Mouse (Mus musculus): ENCODE results near the gene Cdc45. TPM values are rescaled to one million over a fixed set of nuclear protein-coding genes. Genes with fewer than 3 reads are reported as not detected.

The Cdc45 gene
- total and polyA plus RNA-seq, 2 experiments from 2014 or later: 5.5 to 11.7 TPM

DNA sequence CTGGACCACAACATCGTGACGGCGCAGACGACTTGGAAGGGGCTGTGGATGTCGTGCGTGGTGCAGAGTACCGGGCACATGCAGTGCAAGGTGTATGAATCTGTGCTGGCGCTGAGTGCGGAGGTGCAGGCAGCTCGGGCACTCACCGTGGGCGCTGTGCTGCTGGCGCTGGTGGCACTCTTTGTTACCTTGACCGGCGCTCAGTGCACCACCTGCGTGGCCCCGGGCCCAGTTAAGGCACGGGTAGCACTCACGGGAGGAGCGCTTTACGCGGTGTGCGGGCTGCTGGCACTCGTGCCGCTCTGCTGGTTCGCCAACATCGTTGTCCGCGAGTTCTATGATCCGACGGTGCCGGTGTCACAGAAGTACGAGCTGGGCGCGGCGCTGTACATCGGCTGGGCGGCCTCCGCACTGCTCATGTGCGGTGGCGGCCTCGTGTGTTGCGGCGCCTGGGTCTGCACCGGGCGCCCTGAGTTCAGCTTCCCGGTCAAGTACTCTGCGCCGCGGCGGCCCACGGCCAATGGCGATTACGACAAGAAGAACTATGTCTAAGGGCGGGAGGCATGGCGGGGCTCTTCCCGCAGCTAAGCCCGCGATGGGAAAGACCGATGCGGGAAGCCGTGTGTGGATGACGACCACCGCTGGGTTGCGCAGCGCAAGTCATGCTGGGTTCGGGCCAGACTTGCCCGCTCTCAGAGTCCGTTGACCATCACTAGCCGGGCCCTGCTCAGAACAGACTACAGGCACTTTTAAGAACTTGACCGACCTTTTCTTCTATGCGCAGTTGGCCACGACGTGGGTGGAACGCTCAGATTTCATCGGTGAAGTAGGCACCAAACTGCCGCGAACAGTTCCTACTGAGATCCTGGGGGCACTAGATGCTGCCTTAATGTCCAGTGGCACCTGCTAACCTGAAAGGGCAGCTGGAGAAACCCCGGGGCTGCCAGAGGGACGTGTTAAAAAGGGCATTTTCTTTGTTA lies 34.4 kb downstream of the Cdc45 start:
- Histone ChIP-seq H3K36me3 (ENCODE audit: insufficient read depth) (no peaks in the 10 kb centered on the region), H3K9ac (peak overlapping the region; percentile 43), H3K4me3 (ENCODE audit: low read depth, low read length) (peak overlapping the region; percentile 41), H3K27me3 (ENCODE audit: insufficient read depth, low read length) (peaks cover 32% of the 10 kb centered on the region), H3K27ac (ENCODE audit: low read depth, low read length) (0 out of 2 replicates have a peak overlapping the region, but pooled peaks have one; percentile 40), H3K4me1 (ENCODE audit: insufficient read depth) (0 out of 2 replicates have a peak, but pooled peaks cover 3% of the 10 kb centered on the region), H3K9me3 (ENCODE audit: low read length) (no peaks in the 10 kb centered on the region), H3K4me2 (ENCODE audit: low read depth) (peak overlapping the region; percentile 72)
- DNase-seq (peak; percentile 25), ATAC-seq (peak; percentile 72)
- WGBS: 2% methylated on average over 80 of the region's 80 CpGs
- TF ChIP-seq CTCF (IDR thresholded peaks at IDR 0.05; ENCODE audit: low read depth): no peak

- ATAC-seq (peak; percentile 42), DNase-seq (peak; percentile 12)
- Histone ChIP-seq H3K4me1 (ENCODE audit: insufficient read depth) (0 out of 2 replicates have a peak, but pooled peaks cover 3% of the 10 kb centered on the region), H3K9ac (peak within 1 kb of the TSS; percentile 43), H3K27ac (ENCODE audit: low read depth, low read length) (0 out of 2 replicates have a peak within 1 kb of the TSS, but pooled peaks have one; percentile 40), H3K36me3 (ENCODE audit: insufficient read depth) (no peaks in the 10 kb centered on the region), H3K4me2 (ENCODE audit: low read depth) (peak within 1 kb of the TSS; percentile 72), H3K9me3 (ENCODE audit: low read length) (no peaks in the 10 kb centered on the region), H3K4me3 (ENCODE audit: low read depth, low read length) (peak within 1 kb of the TSS; percentile 41), H3K27me3 (ENCODE audit: insufficient read depth, low read length) (peaks cover 32% of the 10 kb centered on the region)
- 9% methylated on average over 19 of the region's 19 CpGs for WGBS
- TF ChIP-seq CTCF (IDR thresholded peaks at IDR 0.05; ENCODE audit: low read depth): no peak
Measured at GRCm38 (mm10) chr16:18776556-18777100, 35.2 kb downstream of the Cdc45 start, which contains the start of gene Cldn5. Gene Cldn5 (plus strand): TSS chr16:18776847.

DNA sequence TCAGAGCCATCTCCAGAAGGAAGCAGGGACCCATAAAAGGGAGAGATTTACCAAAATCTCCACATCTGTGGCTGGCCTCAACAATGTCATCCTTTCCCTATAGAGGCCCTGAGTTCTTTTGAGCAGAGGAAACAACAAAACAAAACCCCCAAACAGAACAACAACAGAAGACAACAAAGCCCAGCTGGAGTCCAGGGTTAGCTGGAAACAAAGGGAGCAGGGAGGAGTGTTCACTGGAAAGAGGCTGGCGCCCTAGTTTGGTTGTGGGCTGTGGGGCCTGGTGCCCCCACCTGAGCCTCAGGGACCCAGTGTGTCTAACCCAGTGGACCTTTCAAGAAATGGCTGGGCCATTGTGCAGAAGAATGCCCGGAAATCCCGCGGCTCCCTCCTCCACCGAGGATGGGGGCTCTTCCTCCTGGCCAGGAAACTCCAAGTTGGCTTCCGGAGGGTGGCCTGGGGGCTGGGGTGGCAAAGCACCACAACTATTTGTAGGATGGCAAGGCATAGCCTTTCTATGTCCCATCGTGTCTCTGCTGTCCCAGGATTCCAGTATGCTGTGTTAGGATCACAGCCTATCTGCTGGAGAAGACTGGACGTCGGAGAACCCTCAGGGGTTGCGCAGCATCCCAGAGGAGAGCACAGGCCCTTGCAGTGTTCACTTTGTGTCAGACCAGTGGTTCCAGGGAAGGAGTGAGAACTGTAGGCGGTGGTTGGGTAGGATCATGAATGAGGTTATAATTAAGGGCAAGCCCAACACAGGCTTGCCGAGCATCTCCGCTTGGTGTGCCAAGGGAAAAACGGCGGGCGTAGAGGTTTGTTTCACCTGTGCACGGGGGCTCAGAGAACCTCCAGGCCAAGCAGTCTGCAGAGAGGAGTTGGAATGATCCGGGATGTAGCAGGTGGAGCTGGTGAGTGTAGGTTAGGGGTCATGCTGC lies 35.9 kb downstream of the Cdc45 start:
- Histone ChIP-seq H3K4me1 (ENCODE audit: insufficient read depth) (0 out of 2 replicates have a peak, but pooled peaks cover 3% of the 10 kb centered on the region), H3K4me2 (ENCODE audit: low read depth) (0 out of 2 replicates have a peak overlapping the region, but pooled peaks have one; percentile 3), H3K27me3 (ENCODE audit: insufficient read depth, low read length) (peaks cover 32% of the 10 kb centered on the region), H3K36me3 (ENCODE audit: insufficient read depth) (no peaks in the 10 kb centered on the region), H3K9me3 (ENCODE audit: low read length) (no peaks in the 10 kb centered on the region), H3K4me3 (ENCODE audit: low read depth, low read length) (peak overlapping the region; percentile 9; the same call in 1 of the 2 replicates), H3K27ac (ENCODE audit: low read depth, low read length) (no peak overlapping the region), H3K9ac (no peak overlapping the region)
- no peak; the same call in 1 of the 2 replicates for ATAC-seq
- DNase-seq: no peak
- no peak for TF ChIP-seq CTCF (IDR thresholded peaks at IDR 0.05; ENCODE audit: low read depth)
- WGBS: 25% methylated on average over 18 of the region's 18 CpGs

GRCm38 (mm10) chr16:18773936-18774335 lies 37.9 kb downstream of the Cdc45 start:
- Histone ChIP-seq H3K36me3 (ENCODE audit: insufficient read depth) (no peaks in the 10 kb centered on the region), H3K27ac (ENCODE audit: low read depth, low read length) (no peak overlapping the region), H3K4me3 (ENCODE audit: low read depth, low read length) (no peak overlapping the region), H3K4me1 (ENCODE audit: insufficient read depth) (0 out of 2 replicates have a peak, but pooled peaks cover 3% of the 10 kb centered on the region), H3K4me2 (ENCODE audit: low read depth) (no peak overlapping the region), H3K27me3 (ENCODE audit: insufficient read depth, low read length) (peaks cover 32% of the 10 kb centered on the region), H3K9ac (no peak overlapping the region), H3K9me3 (ENCODE audit: low read length) (no peaks in the 10 kb centered on the region)
- WGBS: 34% methylated on average over 2 of the region's 2 CpGs
- no peak for DNase-seq
- no peak for ATAC-seq
- no peak for TF ChIP-seq CTCF (IDR thresholded peaks at IDR 0.05; ENCODE audit: low read depth)

DNA sequence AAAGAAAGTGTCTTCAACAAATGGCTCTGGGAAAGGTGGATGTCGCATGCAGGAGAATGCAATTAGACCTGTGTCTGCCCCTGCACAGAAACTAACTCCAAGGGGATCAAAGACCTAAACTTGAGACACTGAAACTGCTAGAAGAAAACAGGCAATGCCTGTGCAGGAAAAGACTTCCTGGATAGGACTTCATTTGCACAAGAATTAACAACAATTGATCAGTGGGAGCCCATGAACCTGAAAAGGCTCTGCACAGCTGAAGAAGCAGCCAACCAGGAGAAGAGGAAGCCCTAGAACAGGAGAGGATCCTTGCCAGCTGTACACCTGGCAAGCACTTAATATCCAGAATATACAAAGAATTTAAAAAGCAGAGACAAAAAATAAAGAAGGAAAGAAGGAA lies 42.3 kb downstream of the Cdc45 start:
- H3K27me3 ChIP-seq (ENCODE audit: insufficient read depth, low read length): no peaks in the 10 kb centered on the region
- H3K36me3 ChIP-seq (ENCODE audit: insufficient read depth): no peaks in the 10 kb centered on the region
- ATAC-seq (no peak), DNase-seq (no peak)
- H3K27ac ChIP-seq (ENCODE audit: low read depth, low read length): no peak overlapping the region
- no peaks in the 10 kb centered on the region for H3K9me3 ChIP-seq (ENCODE audit: low read length)
- H3K9ac ChIP-seq: no peak overlapping the region
- no peaks in the 10 kb centered on the region for H3K4me1 ChIP-seq (ENCODE audit: insufficient read depth)
- H3K4me3 ChIP-seq (ENCODE audit: low read depth, low read length): no peak overlapping the region
- no peak for TF ChIP-seq CTCF (IDR thresholded peaks at IDR 0.05; ENCODE audit: low read depth)
- WGBS: 58% methylated on average over 1 of the region's 1 CpGs
- no peak overlapping the region for H3K4me2 ChIP-seq (ENCODE audit: low read depth)

DNA sequence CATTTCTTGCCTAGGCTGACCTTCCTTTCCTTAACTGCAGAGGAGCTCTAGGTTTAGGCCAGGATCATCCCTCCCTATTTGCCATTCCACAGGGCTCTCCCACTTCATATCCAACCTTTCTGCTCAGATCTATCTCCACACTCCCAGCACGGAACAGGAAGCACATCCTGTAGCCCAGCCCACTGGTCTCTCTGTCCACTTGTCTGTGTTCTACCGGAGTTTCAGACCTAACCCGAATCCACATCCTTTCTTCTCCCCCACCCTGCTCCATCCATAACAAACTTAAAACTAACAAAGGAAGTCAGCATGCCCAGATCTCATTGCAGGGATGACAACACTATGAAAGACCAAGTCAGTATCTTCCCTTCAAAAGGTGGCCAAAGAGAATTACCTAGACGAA lies 45.4 kb downstream of the Cdc45 start:
- WGBS: 86% methylated on average over 4 of the region's 4 CpGs
- Histone ChIP-seq H3K4me1 (ENCODE audit: insufficient read depth) (no peaks in the 10 kb centered on the region), H3K9ac (no peak overlapping the region), H3K27ac (ENCODE audit: low read depth, low read length) (no peak overlapping the region), H3K36me3 (ENCODE audit: insufficient read depth) (no peaks in the 10 kb centered on the region), H3K9me3 (ENCODE audit: low read length) (no peaks in the 10 kb centered on the region), H3K4me2 (ENCODE audit: low read depth) (no peak overlapping the region), H3K4me3 (ENCODE audit: low read depth, low read length) (no peak overlapping the region), H3K27me3 (ENCODE audit: insufficient read depth, low read length) (no peaks in the 10 kb centered on the region)
- ATAC-seq (no peak), DNase-seq (no peak)
- TF ChIP-seq CTCF (IDR thresholded peaks at IDR 0.05; ENCODE audit: low read depth): no peak

Data from forebrain, postnatal 0 days (tissue).